Mouse (Mus musculus) liver, embryonic 14.5 days (tissue): ENCODE results near the gene Dnajb4.

Source experiments
- CTCF ChIP-seq: IDR thresholded peaks from 2 replicates; pipeline ENCODE4 v1.5.1; 2016; ENCODE audit warnings: antibody characterized with exemption, low read depth, control low read depth
- EP300 ChIP-seq: IDR thresholded peaks from 2 replicates; pipeline ENCODE4 v1.6.1; 2016; ENCODE audit warnings: antibody characterized with exemption, low read depth

DNA sequence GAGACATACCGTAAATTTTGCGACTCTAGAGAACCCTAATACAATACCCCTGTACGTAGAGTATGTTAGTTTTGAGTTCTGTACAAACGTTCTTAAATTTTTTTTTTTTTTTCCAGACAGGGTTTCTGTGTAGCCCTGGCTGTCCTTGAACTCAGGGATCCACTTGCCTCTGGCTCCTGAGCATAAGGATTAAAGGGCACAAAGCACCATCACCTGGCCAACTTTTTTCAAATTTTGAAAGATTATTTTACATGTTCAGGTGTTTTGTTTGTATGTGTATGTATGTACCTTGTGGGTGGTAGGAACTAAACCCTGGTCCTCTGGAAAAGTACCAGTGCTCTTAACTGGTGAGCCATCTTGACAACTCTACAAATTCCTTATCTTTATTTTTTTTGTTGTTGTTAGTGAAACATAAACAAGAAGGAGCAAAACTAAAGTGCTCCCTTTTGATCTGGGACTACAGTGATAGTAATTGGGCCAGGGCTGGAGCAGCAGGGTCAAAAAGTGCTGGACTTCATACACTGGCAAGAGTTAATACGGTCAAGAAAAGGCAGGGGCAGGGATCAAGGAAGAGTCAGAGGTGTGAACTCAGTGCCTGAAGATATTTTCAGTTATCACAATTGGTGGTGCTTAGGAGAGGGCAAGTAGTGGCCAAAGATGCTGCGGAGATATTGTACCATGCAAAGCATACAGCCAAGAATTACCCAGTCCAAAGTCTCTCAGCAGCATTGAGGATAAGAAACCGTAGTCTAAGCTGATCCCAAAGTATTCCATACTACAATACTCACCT is 1.8 kb downstream of the Dnajb4 start:
- TF ChIP-seq CTCF (no peak), EP300 (no peak)
